Mouse (Mus musculus): Measurements from ENCODE around the gene Rhod. TPM values are rescaled to one million over a fixed set of nuclear protein-coding genes. Genes with fewer than 3 reads are reported as not detected.

Rhod gene
- total RNA-seq, 2 experiments from 2014 or later = 0.95 to 1.7 TPM

- intact Hi-C loops (cut with DNase I) = no loop called here
- DNase-seq (ENCODE audit: extremely low spot score in 1 of 2, low spot score in 2 of 2) = no peak
Measured at GRCm38 (mm10) chr19:4452525-4452924, 13.3 kb upstream of the Rhod start.

- no peak for DNase-seq (ENCODE audit: extremely low spot score in 1 of 2, low spot score in 2 of 2)
- intact Hi-C loops (cut with DNase I) = no loop called here
Measured at GRCm38 (mm10) chr19:4451965-4452364, 12.7 kb upstream of the Rhod start.

GRCm38 (mm10) chr19:4451098-4451497 lies 11.9 kb upstream of the Rhod start:
- no peak for DNase-seq (ENCODE audit: extremely low spot score in 1 of 2, low spot score in 2 of 2)
- intact Hi-C loops (cut with DNase I) = no loop called here

GRCm38 (mm10) chr19:4450666-4451065 lies 11.4 kb upstream of the Rhod start:
- no peak for DNase-seq (ENCODE audit: extremely low spot score in 1 of 2, low spot score in 2 of 2)
- intact Hi-C loops (cut with DNase I) = no loop called here

- intact Hi-C loops (cut with DNase I) = loop anchor here (10.0 kb wide), 1 partner anchor 194 kb away; no protein-coding TSS in a partner anchor
- no peak for DNase-seq (ENCODE audit: extremely low spot score in 1 of 2, low spot score in 2 of 2)
Measured at GRCm38 (mm10) chr19:4449230-4449629, 10.0 kb upstream of the Rhod start.

GRCm38 (mm10) chr19:4447445-4447844 lies 8.2 kb upstream of the Rhod start:
- no peak for DNase-seq (ENCODE audit: extremely low spot score in 1 of 2, low spot score in 2 of 2)
- intact Hi-C loops (cut with DNase I) = loop anchor here (10.0 kb wide), 1 partner anchor 193 kb away; no protein-coding TSS in a partner anchor

- DNase-seq (ENCODE audit: extremely low spot score in 1 of 2, low spot score in 2 of 2) = no peak
- intact Hi-C loops (cut with DNase I) = loop anchor here (10.0 kb wide), 1 partner anchor 192 kb away; no protein-coding TSS in a partner anchor
Measured at GRCm38 (mm10) chr19:4446661-4447420, 7.6 kb upstream of the Rhod start.

- intact Hi-C loops (cut with DNase I) = loop anchor here (10.0 kb wide), 1 partner anchor 188 kb away; no protein-coding TSS in a partner anchor
- DNase-seq (ENCODE audit: extremely low spot score in 1 of 2, low spot score in 2 of 2) = peak; percentile 48 to 78
Measured at GRCm38 (mm10) chr19:4442408-4442807, 3.2 kb upstream of the Rhod start.

GRCm38 (mm10) chr19:4441621-4442161 lies 2.5 kb upstream of the Rhod start:
- intact Hi-C loops (cut with DNase I) = loop anchor here (10.0 kb wide), 1 partner anchor 187 kb away; no protein-coding TSS in a partner anchor
- DNase-seq (ENCODE audit: extremely low spot score in 1 of 2, low spot score in 2 of 2) = peak in 1 of 2 experiments; percentile 89

GRCm38 (mm10) chr19:4441090-4441591 lies 1.9 kb upstream of the Rhod start:
- intact Hi-C loops (cut with DNase I) = loop anchor here (10.0 kb wide), 1 partner anchor 186 kb away; no protein-coding TSS in a partner anchor
- DNase-seq (ENCODE audit: extremely low spot score in 1 of 2, low spot score in 2 of 2) = peak in 1 of 2 experiments; percentile 49

GRCm38 (mm10) chr19:4440222-4440621 lies 990 bp upstream of the Rhod start:
- intact Hi-C loops (cut with DNase I) = loop anchor here (10.0 kb wide), 1 partner anchor 185 kb away; no protein-coding TSS in a partner anchor

GRCm38 (mm10) chr19:4438791-4439160 lies 456 bp downstream of the Rhod start:
- no peak for DNase-seq (ENCODE audit: extremely low spot score in 1 of 2, low spot score in 2 of 2)
- intact Hi-C loops (cut with DNase I) = no loop called here

More at GRCm38 (mm10) chr19:4440222-4440621, 990 bp upstream of the Rhod start:
- peak in 1 of 2 experiments; percentile 63 for DNase-seq (ENCODE audit: extremely low spot score in 1 of 2, low spot score in 2 of 2)

- intact Hi-C loops (cut with DNase I) = no loop called here
- no peak for DNase-seq (ENCODE audit: extremely low spot score in 1 of 2, low spot score in 2 of 2)
Measured at GRCm38 (mm10) chr19:4437886-4438285, 1.3 kb downstream of the Rhod start.

GRCm38 (mm10) chr19:4436254-4436653 lies 3.0 kb downstream of the Rhod start:
- intact Hi-C loops (cut with DNase I) = no loop called here
- no peak for DNase-seq (ENCODE audit: extremely low spot score in 1 of 2, low spot score in 2 of 2)

- intact Hi-C loops (cut with DNase I) = no loop called here
- no peak for DNase-seq (ENCODE audit: extremely low spot score in 1 of 2, low spot score in 2 of 2)
Measured at GRCm38 (mm10) chr19:4434999-4435398, 4.2 kb downstream of the Rhod start.

- DNase-seq (ENCODE audit: extremely low spot score in 1 of 2, low spot score in 2 of 2) = no peak
- intact Hi-C loops (cut with DNase I) = no loop called here
Measured at GRCm38 (mm10) chr19:4433756-4434155, 5.5 kb downstream of the Rhod start.

GRCm38 (mm10) chr19:4430091-4430620 lies 9.1 kb downstream of the Rhod start:
- intact Hi-C loops (cut with DNase I) = no loop called here
- no peak for DNase-seq (ENCODE audit: extremely low spot score in 1 of 2, low spot score in 2 of 2)

- peak in 1 of 2 experiments; percentile 51 for DNase-seq (ENCODE audit: extremely low spot score in 1 of 2, low spot score in 2 of 2)
- intact Hi-C loops (cut with DNase I) = no loop called here
Measured at GRCm38 (mm10) chr19:4425610-4426366, 13.4 kb downstream of the Rhod start.

- intact Hi-C loops (cut with DNase I) = no loop called here
- DNase-seq (ENCODE audit: extremely low spot score in 1 of 2, low spot score in 2 of 2) = no peak
Measured at GRCm38 (mm10) chr19:4423021-4423420, 16.2 kb downstream of the Rhod start.

All from left cerebral cortex, postnatal 10 days (tissue).